Mouse (Mus musculus) G1E (cell line): ENCODE results near the gene Mtg1.

Experiments
- CTCF ChIP-seq: IDR thresholded peaks from 2 replicates; pipeline ENCODE4 v1.5.1; 2012; ENCODE audit warnings: low read depth, low read length, inconsistent platforms, mixed read lengths
- GATA1 ChIP-seq: IDR thresholded peaks from 2 replicates; pipeline ENCODE4 v1.6.1; 2012; ENCODE audit warnings: borderline replicate concordance, low read length, inconsistent platforms, mixed read lengths
- TAL1 ChIP-seq: conservative IDR thresholded peaks from 2 replicates; pipeline ENCODE4 v1.6.1; 2012; ENCODE audit warnings: low read depth, low read length, inconsistent platforms, mixed read lengths

GRCm38 (mm10) chr7:140167950-140168349 is 30.6 kb downstream of the Mtg1 start:
- TF ChIP-seq CTCF, result no peak
- TF ChIP-seq GATA1, result no peak
- TF ChIP-seq TAL1, result no peak
